Mouse (Mus musculus) ES-E14 (cell line): ENCODE results near the gene Ajm1. TPM values are rescaled to one million over a fixed set of nuclear protein-coding genes. Genes with fewer than 3 reads are reported as not detected.

ENCODE experiments used
- DNase-seq: peaks from one replicate; pipeline ENCODE4 v3.0.0-alpha.2; 2013; ENCODE audit warnings: low read depth, low spot score
- H3K27ac ChIP-seq: 2 replicates; pipeline ENCODE4 v1.5.1; 2012; ENCODE audit warnings: low read depth, mild to moderate bottlenecking, low read length, moderate library complexity, mixed read lengths; ENCODE audit not compliant: poor library complexity, insufficient read depth, severe bottlenecking
- H3K36me3 ChIP-seq: 2 replicates; pipeline ENCODE4 v1.6.1; 2012; ENCODE audit warnings: mild to moderate bottlenecking, low read length, moderate library complexity, mixed read lengths; ENCODE audit not compliant: control insufficient read depth, poor library complexity, insufficient read depth, severe bottlenecking
- H3K4me1 ChIP-seq, 2 experiments: fragments of 150-350 bp in 1 of 2; sonication (generic) in 1 of 2; 2 replicates each; pipeline ENCODE4 v1.6.1; 2012; ENCODE audit warnings: low read length in 2 of 2, mild to moderate bottlenecking in 1 of 2, mixed read lengths in 1 of 2; ENCODE audit not compliant: control insufficient read depth in 2 of 2, insufficient read depth in 2 of 2, poor library complexity in 1 of 2
- H3K4me3 ChIP-seq, 2 experiments: fragments of 150-350 bp in 1 of 2; sonication (generic) in 1 of 2; 2 replicates each; pipeline ENCODE4 v1.5.1; 2012; ENCODE audit warnings: low read length in 2 of 2, low read depth in 1 of 2, mild to moderate bottlenecking in 1 of 2, mixed read lengths in 1 of 2; ENCODE audit not compliant: insufficient read depth in 1 of 2, poor library complexity in 1 of 2, severe bottlenecking in 1 of 2
- H3K9ac ChIP-seq: 2 replicates; pipeline ENCODE4 v1.6.1; 2012; ENCODE audit warnings: low read depth, mild to moderate bottlenecking, low read length, mixed read lengths; ENCODE audit not compliant: poor library complexity, insufficient read depth, severe bottlenecking
- H3K9me3 ChIP-seq: fragments of 150-350 bp; sonication (generic); 2 replicates; pipeline ENCODE4 v1.6.1; 2012; ENCODE audit warnings: low read depth, mild to moderate bottlenecking, low read length; ENCODE audit not compliant: control insufficient read depth, insufficient read depth
- CHD2 ChIP-seq: IDR thresholded peaks from 2 replicates; pipeline ENCODE4 v1.6.1; 2014; ENCODE audit warnings: mild to moderate bottlenecking, low read depth, low read length, inconsistent platforms
- HCFC1 ChIP-seq: IDR thresholded peaks from 2 replicates; pipeline ENCODE4 v1.6.1; 2012; ENCODE audit warnings: low read length, inconsistent platforms, borderline replicate concordance; ENCODE audit not compliant: insufficient read depth
- MAFK ChIP-seq: IDR thresholded peaks from 2 replicates; pipeline ENCODE4 v1.6.1; 2014; ENCODE audit warnings: mild to moderate bottlenecking, low read depth, low read length, inconsistent platforms; ENCODE audit not compliant: insufficient read depth
- ZC3H11A ChIP-seq: IDR thresholded peaks from 2 replicates; pipeline ENCODE4 v1.6.1; 2012; ENCODE audit warnings: low read depth, mild to moderate bottlenecking, inconsistent platforms, low read length, borderline replicate concordance
- ZNF384 ChIP-seq: IDR thresholded peaks from 2 replicates; pipeline ENCODE4 v1.6.1; 2012; ENCODE audit warnings: low read depth, low read length, inconsistent platforms
- in situ Hi-C, 2 experiments: fragments of 600-800 bp; cut with MboI; formaldehyde crosslinking; loops; one replicate each; pipeline ENCODE4 v1.15.1; 2025; ENCODE audit warnings: low sequenced_read_pairs in 2 of 2, inconsistent platforms in 1 of 2; ENCODE audit not compliant: unreplicated experiment in 2 of 2
- total RNA-seq: library from RNA; depleted of rRNA; stranded (reverse); fragments of 300-350 nt; gene quantifications from 2 replicates; pipeline ENCODE4 v1.2.3, GENCODE M21; 2012

Gene Ajm1
- total RNA-seq, 1 experiment, result 0.36 TPM

GRCm38 (mm10) chr2:25621229-25622200, 40.0 kb upstream of the Ajm1 start, which contains the start of gene Tmem141:
Gene Tmem141 (minus strand): TSS chr2:25622005.
- Histone ChIP-seq H3K4me1 (no peaks in the 10 kb centered on the region; a peak in 1 of 4 replicates), H3K9ac (peak within 1 kb of the TSS; percentile 78), H3K27ac (no peak within 1 kb of the TSS), H3K9me3 (no peaks in the 10 kb centered on the region), H3K4me3 (peak within 1 kb of the TSS; percentile 69 to 80), H3K36me3 (no peaks in the 10 kb centered on the region; the same call in 1 of the 2 replicates)
- peak; percentile 77 for DNase-seq
- no peak for TF ChIP-seq ZNF384
- peak; percentile 15; the same call in 1 of the 2 replicates for TF ChIP-seq HCFC1
- TF ChIP-seq MAFK, result no peak
- in situ Hi-C loops, result no loop called here

- H3K27ac ChIP-seq, result no peak overlapping the region
- no peaks in the 10 kb centered on the region for H3K9me3 ChIP-seq
- no peaks in the 10 kb centered on the region; the same call in 1 of the 2 replicates for H3K36me3 ChIP-seq
- H3K4me1 ChIP-seq, result no peaks in the 10 kb centered on the region; a peak in 1 of 4 replicates
- in situ Hi-C loops, result no loop called here
- no peak overlapping the region for H3K9ac ChIP-seq
- H3K4me3 ChIP-seq, result no peak overlapping the region
- TF ChIP-seq MAFK (no peak), ZC3H11A (no peak), ZNF384 (no peak)
- DNase-seq, result no peak
Observed at GRCm38 (mm10) chr2:25620852-25621228, 39.3 kb upstream of the Ajm1 start.

GRCm38 (mm10) chr2:25620386-25620785, 38.8 kb upstream of the Ajm1 start:
- no peak for DNase-seq
- Histone ChIP-seq H3K9me3 (no peaks in the 10 kb centered on the region), H3K27ac (no peak overlapping the region), H3K36me3 (no peaks in the 10 kb centered on the region; the same call in 1 of the 2 replicates), H3K9ac (no peak overlapping the region), H3K4me1 (no peaks in the 10 kb centered on the region; a peak in 1 of 4 replicates), H3K4me3 (no peak overlapping the region)
- no peak for TF ChIP-seq CHD2
- TF ChIP-seq ZNF384, result no peak
- TF ChIP-seq MAFK, result no peak
- no peak for TF ChIP-seq ZC3H11A
- TF ChIP-seq HCFC1, result no peak
- in situ Hi-C loops, result no loop called here

GRCm38 (mm10) chr2:25617578-25617977, 36.0 kb upstream of the Ajm1 start, which contains the start of gene Ccdc183:
Gene Ccdc183 (minus strand): TSS chr2:25617678.
- Histone ChIP-seq H3K36me3 (no peaks in the 10 kb centered on the region; the same call in 1 of the 2 replicates), H3K27ac (no peak within 1 kb of the TSS), H3K9ac (no peak within 1 kb of the TSS), H3K4me3 (peak within 1 kb of the TSS; percentile 42 to 54; a peak in 3 of 4 replicates), H3K4me1 (no peaks in the 10 kb centered on the region; a peak in 1 of 4 replicates), H3K9me3 (no peaks in the 10 kb centered on the region)
- TF ChIP-seq CHD2 (no peak), ZC3H11A (no peak), MAFK (no peak), ZNF384 (no peak), HCFC1 (no peak)
- in situ Hi-C loops, result no loop called here
- no peak for DNase-seq
